Mouse (Mus musculus) erythroblast, embryonic 14.5 days (primary cell): ENCODE data around the gene Zfp300. TPM values are rescaled to one million over a fixed set of nuclear protein-coding genes. Genes with fewer than 3 reads are reported as not detected.

ENCODE experiments used
- H3K27me3 ChIP-seq: 2 replicates; pipeline ENCODE4 v1.6.1; 2012; ENCODE audit warnings: inconsistent platforms; ENCODE audit not compliant: control insufficient read depth
- H3K36me3 ChIP-seq: 2 replicates; pipeline ENCODE4 v1.6.1; 2012; ENCODE audit warnings: mild to moderate bottlenecking, inconsistent platforms; ENCODE audit not compliant: control insufficient read depth
- H3K4me1 ChIP-seq: 2 replicates; pipeline ENCODE4 v1.6.1; 2012; ENCODE audit warnings: inconsistent platforms; ENCODE audit not compliant: control insufficient read depth
- H3K4me3 ChIP-seq: replicated peaks from 2 replicates; pipeline ENCODE3; 2012; ENCODE audit warnings: moderate library complexity, mild to moderate bottlenecking, inconsistent platforms
- H3K9me3 ChIP-seq: 2 replicates; pipeline ENCODE4 v1.6.1; 2012; ENCODE audit warnings: low read length, inconsistent platforms, mixed read lengths; ENCODE audit not compliant: control insufficient read depth
- GATA1 ChIP-seq: IDR thresholded peaks from 2 replicates; pipeline ENCODE4 v1.6.1; 2012; ENCODE audit warnings: low read length, inconsistent platforms, mixed read lengths
- TAL1 ChIP-seq: IDR thresholded peaks from 3 replicates; pipeline ENCODE4 v1.6.1; 2012; ENCODE audit warnings: low read length, inconsistent platforms, mixed read lengths
- polyA plus RNA-seq: library from polyadenylated mRNA; stranded (reverse); fragments of >175 nt; gene quantifications from 2 replicates; pipeline ENCODE4 v1.2.3, GENCODE M21; 2012

Zfp300 gene
- polyA plus RNA-seq, result not detected in 2 replicates

DNA sequence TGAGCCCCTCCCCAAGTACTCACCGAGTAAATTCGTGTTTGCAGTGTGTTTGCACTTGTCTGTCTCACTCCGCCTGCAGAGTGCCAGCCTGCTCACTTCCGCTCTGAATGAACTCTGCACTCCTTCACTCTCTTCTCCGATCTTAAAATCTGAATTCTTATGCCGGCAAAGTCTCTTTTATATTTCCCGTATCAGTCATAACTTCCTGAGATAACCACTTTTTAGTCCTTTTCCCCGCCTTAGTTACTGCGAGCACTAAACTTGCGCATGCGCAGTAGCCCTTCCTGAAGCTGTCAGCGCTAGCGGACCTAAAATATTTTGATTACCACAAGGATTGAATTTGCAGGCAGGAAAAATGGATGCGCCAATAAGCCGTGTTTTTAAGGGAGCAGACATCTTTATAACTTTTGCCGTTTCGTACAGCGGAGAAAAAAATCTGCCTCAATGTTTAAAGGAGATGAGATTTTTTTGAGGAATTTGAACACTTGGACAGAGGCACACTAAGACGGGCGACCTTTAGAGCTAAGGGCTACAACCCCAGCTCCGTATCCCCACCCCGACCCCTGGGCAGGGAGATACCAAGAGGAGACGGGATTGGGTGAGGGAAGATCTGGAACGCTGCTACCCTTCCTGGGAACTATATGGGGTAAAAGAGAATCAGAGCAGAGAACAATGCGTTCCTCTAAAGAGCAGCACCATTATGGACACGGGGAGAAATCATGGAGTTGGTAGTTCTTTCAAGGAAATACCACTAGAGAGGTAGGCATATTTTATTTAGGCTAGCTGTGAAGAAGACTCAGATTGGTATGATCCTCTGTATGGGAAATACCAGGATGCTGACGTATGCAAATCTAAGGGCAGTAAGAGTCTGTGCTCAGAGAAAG is at the start of gene Zfp300:
Gene Zfp300 (minus strand): TSS at position 545 of the 884 bp plus-strand sequence.
- H3K4me1 ChIP-seq, result peaks cover 3% of the 10 kb centered on the region; the same call in 1 of the 2 replicates
- H3K36me3 ChIP-seq, result no peaks in the 10 kb centered on the region
- peak within 1 kb of the TSS; percentile 53 for H3K4me3 ChIP-seq
- no peaks in the 10 kb centered on the region for H3K27me3 ChIP-seq
- H3K9me3 ChIP-seq, result no peaks in the 10 kb centered on the region
- TF ChIP-seq TAL1 (no peak), GATA1 (no peak)

DNA sequence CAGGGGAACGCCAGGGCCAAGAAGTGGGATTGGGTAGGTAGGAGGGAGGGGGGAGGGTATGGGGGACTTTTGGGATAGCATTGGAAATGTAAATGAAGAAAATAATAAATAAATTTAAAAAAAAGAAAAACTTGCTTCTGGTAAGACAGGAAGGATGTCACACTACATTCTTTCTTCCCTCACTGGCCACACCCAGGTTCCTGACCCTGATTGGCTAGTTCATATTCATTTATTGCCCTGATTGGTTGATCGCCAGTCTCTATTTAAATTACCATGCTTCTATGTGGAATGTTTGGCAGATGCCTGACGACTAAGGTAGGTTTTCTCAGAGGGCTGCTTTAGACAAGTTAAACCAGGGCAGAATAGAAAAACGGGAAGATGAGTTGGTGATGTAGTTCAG is 26.2 kb upstream of the Zfp300 start, which contains the start of gene Ssxa1:
Gene Ssxa1 (plus strand): TSS at position 301 of the 400 bp plus-strand sequence.
- H3K36me3 ChIP-seq, result no peaks in the 10 kb centered on the region
- H3K27me3 ChIP-seq, result no peaks in the 10 kb centered on the region
- H3K4me3 ChIP-seq, result no peak within 1 kb of the TSS
- H3K4me1 ChIP-seq, result no peaks in the 10 kb centered on the region
- TF ChIP-seq TAL1, result no peak
- no peak for TF ChIP-seq GATA1
- H3K9me3 ChIP-seq, result no peaks in the 10 kb centered on the region

DNA sequence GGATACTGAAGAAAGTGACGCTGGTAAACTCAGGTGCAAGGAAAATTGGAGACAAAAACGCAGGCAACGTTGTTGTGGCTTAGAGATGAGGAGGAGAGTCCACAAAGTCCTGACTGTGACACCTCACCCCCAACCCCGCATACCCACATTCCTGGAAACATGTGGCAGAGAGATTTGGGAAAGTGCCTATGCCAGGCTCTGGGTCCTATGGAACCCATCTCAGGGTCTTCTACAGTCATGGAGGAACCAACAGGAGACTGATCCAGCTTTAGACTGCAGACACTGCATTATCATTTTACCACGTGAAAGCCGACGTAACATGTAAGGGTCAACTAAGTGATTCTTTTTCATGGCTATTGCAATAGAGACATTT is 526 bp upstream of the Zfp300 start:
- Histone ChIP-seq H3K4me3 (no peak overlapping the region), H3K4me1 (peaks cover 3% of the 10 kb centered on the region; the same call in 1 of the 2 replicates), H3K27me3 (no peaks in the 10 kb centered on the region)

DNA sequence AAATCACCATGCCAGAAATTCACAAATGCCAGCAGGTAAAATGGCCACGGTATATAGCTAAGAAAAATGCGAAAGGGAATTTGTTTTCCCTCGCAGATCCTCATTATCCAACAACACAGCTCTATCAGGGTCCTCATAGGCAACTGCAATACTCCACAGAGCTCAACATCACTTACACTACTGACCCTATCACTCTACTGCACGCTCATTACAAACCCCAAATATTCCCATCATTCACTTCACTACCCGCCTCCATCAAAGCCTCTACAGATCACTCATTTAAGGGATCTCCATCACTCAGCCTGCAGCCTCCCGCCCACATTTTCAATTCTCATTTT is 713 bp downstream of the Zfp300 start:
- TF ChIP-seq TAL1 (no peak), GATA1 (no peak)
- Histone ChIP-seq H3K4me3 (peak overlapping the region; percentile 53), H3K9me3 (no peaks in the 10 kb centered on the region), H3K4me1 (peaks cover 3% of the 10 kb centered on the region; the same call in 1 of the 2 replicates), H3K27me3 (no peaks in the 10 kb centered on the region), H3K36me3 (no peaks in the 10 kb centered on the region)

More for the DNA sequence above, 526 bp upstream of the Zfp300 start:
- H3K36me3 ChIP-seq, result no peaks in the 10 kb centered on the region
- TF ChIP-seq TAL1 (no peak), GATA1 (no peak)
- no peaks in the 10 kb centered on the region for H3K9me3 ChIP-seq

DNA sequence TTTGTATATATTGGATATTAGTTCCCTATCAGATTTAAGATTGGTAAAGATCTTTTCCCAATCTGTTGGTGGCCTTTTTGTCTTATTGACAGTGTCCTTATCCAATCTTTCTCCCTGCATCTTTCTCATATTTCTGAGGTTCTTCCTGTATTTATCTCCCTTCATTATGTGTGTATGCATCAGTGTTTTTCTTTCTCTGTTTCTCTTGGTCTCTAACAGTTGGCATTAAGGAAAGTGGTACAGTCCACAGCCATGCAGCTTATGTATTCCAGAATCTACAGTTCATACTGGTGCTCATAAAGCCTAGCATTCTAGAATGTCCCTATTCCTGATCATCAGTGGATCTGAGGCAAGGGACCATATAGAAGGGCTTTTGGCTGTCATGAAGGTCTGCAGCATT is 21.2 kb downstream of the Zfp300 start, which contains the start of gene Spaca5:
Gene Spaca5 (plus strand): TSS at position 301 of the 400 bp plus-strand sequence.
- Histone ChIP-seq H3K27me3 (no peaks in the 10 kb centered on the region), H3K4me1 (no peaks in the 10 kb centered on the region), H3K36me3 (no peaks in the 10 kb centered on the region), H3K9me3 (no peaks in the 10 kb centered on the region), H3K4me3 (no peak within 1 kb of the TSS)
- TF ChIP-seq TAL1 (no peak), GATA1 (no peak)

DNA sequence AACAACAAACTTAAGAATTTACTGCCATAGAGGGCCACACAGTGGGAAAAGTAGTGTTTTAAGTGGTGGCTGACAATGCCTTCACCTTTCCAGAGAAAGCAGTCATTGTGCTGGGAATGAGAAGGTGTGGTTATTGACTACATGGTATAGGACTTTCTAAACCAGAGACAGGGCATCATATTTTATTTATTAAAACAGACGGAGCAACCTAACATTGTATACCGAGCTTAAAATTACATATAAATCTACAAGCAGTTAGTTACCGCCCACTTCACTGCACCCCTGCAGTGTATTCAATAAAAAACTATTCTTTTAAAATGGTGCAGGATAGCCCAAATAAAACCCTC is 26.8 kb downstream of the Zfp300 start:
- H3K4me3 ChIP-seq, result peak overlapping the region; percentile 77
- no peaks in the 10 kb centered on the region for H3K27me3 ChIP-seq
- H3K9me3 ChIP-seq, result no peaks in the 10 kb centered on the region
- peaks cover 3% of the 10 kb centered on the region; the same call in 1 of the 2 replicates for H3K4me1 ChIP-seq
- H3K36me3 ChIP-seq, result no peaks in the 10 kb centered on the region
- TF ChIP-seq TAL1 (no peak), GATA1 (no peak)

DNA sequence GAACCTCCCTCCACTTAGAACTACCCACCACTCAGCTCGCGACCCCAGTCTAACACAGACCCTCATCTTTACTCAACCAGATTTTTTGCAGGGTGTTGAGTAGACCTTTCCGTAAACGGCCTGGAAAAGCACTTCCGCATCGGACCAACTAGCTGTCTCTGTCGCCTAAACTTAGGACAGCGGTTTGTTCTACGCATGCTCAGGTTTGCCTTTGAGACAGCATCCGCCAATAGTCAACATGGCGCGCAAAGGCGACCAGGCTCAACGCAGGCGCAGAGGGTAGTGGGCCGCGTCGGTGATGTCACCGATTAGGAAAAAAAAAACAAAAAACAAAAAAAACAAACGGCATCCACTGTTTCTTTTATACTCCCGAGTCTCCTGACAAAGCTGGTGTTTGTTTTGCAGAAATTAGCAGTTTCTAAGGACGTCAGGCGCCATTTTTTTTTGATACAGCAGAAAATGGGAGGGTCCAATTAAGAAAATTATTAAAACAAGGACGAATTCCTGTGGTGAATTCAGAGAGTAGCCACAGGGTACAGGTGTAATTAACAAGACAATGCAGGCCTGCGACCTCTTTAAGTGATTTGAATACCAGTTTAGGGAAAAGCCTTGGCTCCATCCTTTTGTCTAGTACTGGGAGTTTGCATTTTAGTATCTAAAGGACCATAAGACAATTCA is 27.3 kb downstream of the Zfp300 start, which contains the start of gene Zfp182:
Gene Zfp182 (minus strand): TSS at position 451 of the 678 bp plus-strand sequence.
- TF ChIP-seq GATA1 (no peak), TAL1 (no peak)
- H3K36me3 ChIP-seq, result no peaks in the 10 kb centered on the region
- no peaks in the 10 kb centered on the region for H3K27me3 ChIP-seq
- peaks cover 3% of the 10 kb centered on the region; the same call in 1 of the 2 replicates for H3K4me1 ChIP-seq
- H3K9me3 ChIP-seq, result no peaks in the 10 kb centered on the region
- H3K4me3 ChIP-seq, result peak within 1 kb of the TSS; percentile 77

DNA sequence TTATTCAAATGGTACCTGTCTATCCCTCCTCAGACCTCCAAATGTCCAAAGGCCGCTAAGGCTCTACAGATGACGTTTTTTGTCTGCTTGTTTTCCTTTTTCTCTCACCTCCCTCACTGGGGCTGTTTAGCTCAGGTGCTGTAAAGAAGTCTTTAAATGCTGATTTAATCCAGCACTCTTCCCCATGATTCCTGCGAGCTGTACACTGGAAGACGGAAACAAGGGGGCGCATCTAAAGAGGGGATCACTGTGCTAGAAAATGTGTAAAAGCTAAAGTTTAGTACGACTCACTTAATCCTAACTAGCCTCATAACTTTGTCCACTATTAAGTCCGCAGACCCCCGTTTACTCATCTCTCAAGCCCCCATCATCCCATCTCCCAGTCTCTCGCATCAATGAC is 27.9 kb downstream of the Zfp300 start:
- Histone ChIP-seq H3K36me3 (no peaks in the 10 kb centered on the region), H3K4me1 (peaks cover 3% of the 10 kb centered on the region; the same call in 1 of the 2 replicates), H3K27me3 (no peaks in the 10 kb centered on the region), H3K9me3 (no peaks in the 10 kb centered on the region), H3K4me3 (peak overlapping the region; percentile 77)
- TF ChIP-seq GATA1 (no peak), TAL1 (no peak)

Other genes with a start within 250 kb of the Zfp300 start
- not detected in 2 replicates for gene Timp1, start 219.4 kb downstream of the Zfp300 start, polyA plus RNA-seq
- not detected in 2 replicates for gene Syn1, start 168.5 kb downstream of the Zfp300 start, polyA plus RNA-seq
- 1.6 and 1.9 TPM in 2 replicates for gene Cfp, start 158.0 kb downstream of the Zfp300 start, polyA plus RNA-seq
- gene Elk1, start 138.9 kb downstream of the Zfp300 start, polyA plus RNA-seq, result 0.11 and 0.17 TPM in 2 replicates
- gene Uxt, start 127.5 kb downstream of the Zfp300 start, polyA plus RNA-seq, result 1.6 and 2.8 TPM in 2 replicates
- gene Zfp182, start 27.2 kb downstream of the Zfp300 start, polyA plus RNA-seq, result 0.01 TPM in 1 of 2 replicates, not detected in the other
- not detected in 2 replicates for gene Spaca5, start 21.1 kb downstream of the Zfp300 start, polyA plus RNA-seq
- not detected in 2 replicates for gene Ssxa1, start 26.3 kb upstream of the Zfp300 start, polyA plus RNA-seq
- not detected in 2 replicates for gene Gm21876, start 86.1 kb upstream of the Zfp300 start, polyA plus RNA-seq